Mouse (Mus musculus) thymus, adult 2 months (tissue): ENCODE results near the gene Ntng2.

Experiments
- CTCF ChIP-seq: fragments of 200-500 bp; IDR thresholded peaks from 2 replicates; pipeline ENCODE4 v1.5.1; 2012; ENCODE audit warnings: mild to moderate bottlenecking, control low read depth, low read length, moderate library complexity, borderline replicate concordance; ENCODE audit not compliant: control insufficient read depth, poor library complexity, insufficient read depth; ENCODE audit errors: extremely low read depth
- POLR2A ChIP-seq: fragments of 200-500 bp; IDR thresholded peaks from 2 replicates; pipeline ENCODE4 v1.6.1; 2012; ENCODE audit warnings: mild to moderate bottlenecking, low read length, control low read depth, moderate library complexity; ENCODE audit not compliant: control insufficient read depth, poor library complexity, insufficient read depth; ENCODE audit errors: extremely low read depth

GRCm38 (mm10) chr2:29266810-29267209 lies 14.0 kb upstream of the Ntng2 start:
- TF ChIP-seq CTCF, result no peak
- TF ChIP-seq POLR2A, result no peak
